Mouse (Mus musculus): ENCODE data around the gene Slc39a11. TPM values are rescaled to one million over a fixed set of nuclear protein-coding genes. Genes with fewer than 3 reads are reported as not detected.

Slc39a11 gene
- polyA plus RNA-seq, 1 experiment from 2014 or later, result 25.3 TPM

DNA sequence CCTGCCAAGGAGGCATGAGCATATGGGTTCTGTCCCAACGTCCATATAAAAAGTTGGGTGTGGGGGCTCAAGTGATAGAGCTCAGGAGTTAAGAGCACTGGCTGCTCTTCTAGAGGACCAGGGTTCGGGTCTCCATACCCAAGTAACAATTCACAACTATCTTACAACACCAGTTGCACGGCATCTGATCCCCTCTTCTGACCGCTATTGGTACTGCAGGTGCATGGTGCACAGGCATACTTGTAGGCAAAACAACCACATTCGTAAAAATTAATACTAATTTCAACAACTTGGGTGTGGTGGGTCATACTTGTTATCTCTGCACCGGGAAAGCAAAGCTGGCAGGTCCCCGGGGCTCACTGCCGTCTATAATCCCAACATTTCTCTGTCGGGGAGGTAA, 240.8 kb downstream of the Slc39a11 start:
- H3K27ac ChIP-seq, result no peak overlapping the region
- 91% methylated on average over 9 of the region's 9 CpGs for WGBS

DNA sequence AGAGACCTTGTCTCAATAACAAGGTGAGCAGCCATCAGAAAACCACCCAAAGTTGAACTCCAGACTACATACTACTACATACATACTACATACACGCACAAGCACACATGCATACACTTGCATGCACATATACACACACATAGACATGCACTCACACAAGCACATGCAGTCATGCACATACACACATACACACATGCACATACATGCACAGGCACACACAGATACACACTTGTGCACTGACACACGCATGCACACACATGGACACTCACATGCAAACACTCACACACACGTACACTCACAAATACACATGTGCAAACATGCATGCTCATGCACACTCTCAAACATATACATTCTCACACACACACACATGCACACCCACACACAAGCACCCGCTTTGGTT, 242.4 kb downstream of the Slc39a11 start:
- Histone ChIP-seq H3K27ac (no peak overlapping the region), H3K36me3 (no peaks in the 10 kb centered on the region), H3K4me1 (replicated peaks) (peaks cover 11% of the 10 kb centered on the region; the same call in 1 of the 2 replicates), H3K27me3 (ENCODE audit: insufficient read depth, poor library complexity, severe bottlenecking) (no peaks in the 10 kb centered on the region), H3K9me3 (no peaks in the 10 kb centered on the region), H3K4me3 (no peak overlapping the region)
- 95% methylated on average over 4 of the region's 4 CpGs for WGBS
- no peak for DNase-seq (ENCODE audit: low spot score)

More for the DNA sequence above, 240.8 kb downstream of the Slc39a11 start:
- Histone ChIP-seq H3K36me3 (no peaks in the 10 kb centered on the region), H3K27me3 (ENCODE audit: insufficient read depth, poor library complexity, severe bottlenecking) (no peaks in the 10 kb centered on the region), H3K4me1 (replicated peaks) (peaks cover 6% of the 10 kb centered on the region; the same call in 1 of the 2 replicates), H3K4me3 (no peak overlapping the region), H3K9me3 (no peaks in the 10 kb centered on the region)
- no peak for DNase-seq (ENCODE audit: low spot score)

DNA sequence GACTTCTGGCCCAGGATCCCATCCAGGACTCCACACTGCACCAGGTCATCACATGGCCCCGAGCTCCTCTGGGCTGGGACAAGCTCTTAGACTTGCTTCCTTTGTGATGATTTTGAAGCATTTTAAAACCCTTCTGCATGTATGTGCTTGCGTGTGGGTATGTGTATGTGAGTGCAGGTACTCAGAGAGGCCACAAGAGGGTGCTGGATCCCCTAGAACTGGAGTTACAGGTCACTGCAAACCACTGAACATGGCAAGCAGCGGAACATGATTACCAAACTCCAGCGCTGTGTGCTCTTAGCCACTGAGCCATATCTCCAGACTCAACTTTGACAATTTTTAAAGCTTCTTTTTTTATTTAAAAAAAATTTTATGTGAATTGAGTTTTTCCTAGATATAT, 249.0 kb downstream of the Slc39a11 start:
- Histone ChIP-seq H3K27me3 (ENCODE audit: insufficient read depth, poor library complexity, severe bottlenecking) (no peaks in the 10 kb centered on the region), H3K4me3 (no peak overlapping the region), H3K27ac (no peak overlapping the region), H3K9me3 (peaks cover 15% of the 10 kb centered on the region), H3K4me1 (replicated peaks) (peaks cover 21% of the 10 kb centered on the region), H3K36me3 (0 out of 2 replicates have a peak, but pooled peaks cover 4% of the 10 kb centered on the region)
- no peak for DNase-seq (ENCODE audit: low spot score)
- 95% methylated on average over 4 of the region's 4 CpGs for WGBS

DNA sequence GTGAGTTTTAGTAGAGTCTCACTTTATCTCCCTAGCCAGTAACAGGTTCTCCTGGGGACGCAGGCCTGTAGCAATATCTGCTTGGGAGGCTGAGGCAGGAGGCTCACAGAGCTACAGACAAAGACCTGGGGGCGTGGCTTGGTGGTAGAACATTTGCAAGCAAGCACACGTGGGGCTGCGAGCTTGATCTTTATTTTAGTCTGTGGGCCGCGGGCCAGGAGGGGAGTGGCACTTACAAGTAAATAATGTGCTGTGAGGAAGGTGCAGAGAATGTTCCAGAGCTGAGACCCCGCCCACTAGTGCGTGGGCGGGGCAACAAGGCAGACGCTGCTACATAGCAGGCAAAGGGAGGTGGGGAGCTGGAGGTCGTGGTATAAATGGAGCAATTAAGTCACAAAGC, 250.3 kb downstream of the Slc39a11 start:
- H3K36me3 ChIP-seq, result 0 out of 2 replicates have a peak, but pooled peaks cover 4% of the 10 kb centered on the region
- peaks cover 27% of the 10 kb centered on the region for H3K4me1 ChIP-seq (replicated peaks)
- DNase-seq (ENCODE audit: low spot score), result no peak
- no peak overlapping the region for H3K4me3 ChIP-seq
- H3K27me3 ChIP-seq (ENCODE audit: insufficient read depth, poor library complexity, severe bottlenecking), result no peaks in the 10 kb centered on the region
- H3K9me3 ChIP-seq, result peaks cover 15% of the 10 kb centered on the region
- H3K27ac ChIP-seq, result no peak overlapping the region
- WGBS, result 90% methylated on average over 11 of the region's 11 CpGs

DNA sequence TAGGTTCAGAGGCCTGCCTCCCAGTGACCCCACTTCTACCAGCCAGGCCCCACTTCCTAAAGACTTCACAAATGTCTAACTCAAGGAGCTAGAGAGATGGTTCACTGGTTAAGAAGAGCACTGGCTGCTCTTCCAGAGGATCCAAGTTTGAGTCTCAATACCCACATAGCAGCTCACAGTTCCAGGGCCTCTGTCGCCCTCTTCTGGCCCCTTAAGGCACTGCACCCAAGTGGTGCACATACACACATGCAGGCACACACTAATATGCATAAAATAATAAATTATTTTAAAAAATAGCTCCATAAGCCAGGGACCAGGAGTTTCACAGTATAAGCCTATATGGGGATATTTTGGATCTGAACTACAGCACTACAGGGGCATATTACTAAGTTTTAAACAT, 252.5 kb downstream of the Slc39a11 start:
- 77% methylated on average over 1 of the region's 1 CpGs for WGBS

DNA sequence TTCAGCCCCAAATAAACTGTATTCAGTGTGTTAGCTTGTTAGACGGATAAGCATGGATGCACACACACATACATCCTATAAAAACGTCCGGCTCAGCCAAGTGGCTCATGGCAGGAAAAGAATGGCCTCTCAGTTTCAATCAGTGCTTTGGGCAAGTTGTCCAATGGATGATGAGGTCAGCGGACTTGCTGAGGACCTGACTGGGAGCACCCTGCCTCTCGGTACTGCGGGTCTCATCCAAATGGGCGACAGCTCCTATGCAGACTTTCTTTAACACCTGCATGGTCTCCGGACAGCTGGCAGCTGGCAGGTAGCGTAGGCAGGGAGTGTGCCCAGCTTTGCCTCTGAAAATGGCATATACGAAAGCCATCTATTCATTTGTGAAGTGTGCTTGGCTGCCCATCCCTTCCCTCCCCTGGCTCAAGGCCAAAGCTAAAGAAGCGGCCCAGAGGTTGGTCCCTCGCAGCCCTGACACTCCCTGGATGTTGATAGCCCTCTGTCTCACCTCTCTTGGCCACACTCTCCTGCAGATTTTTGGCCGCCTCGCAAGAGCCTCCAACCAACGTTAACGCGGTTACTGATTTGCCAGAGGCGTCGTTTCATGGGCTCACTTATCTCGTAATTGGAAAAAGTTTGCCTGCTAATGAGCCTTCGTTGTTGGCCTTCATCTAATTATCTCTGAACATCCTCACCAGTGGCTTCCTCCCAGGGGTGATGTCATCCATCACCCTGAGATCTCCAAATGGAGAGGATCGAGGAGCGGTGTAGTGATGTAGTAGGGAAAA, 256.3 kb downstream of the Slc39a11 start:
- H3K27me3 ChIP-seq (ENCODE audit: insufficient read depth, poor library complexity, severe bottlenecking), result no peaks in the 10 kb centered on the region
- 88% methylated on average over 23 of the region's 23 CpGs for WGBS
- H3K27ac ChIP-seq, result peak overlapping the region; percentile 23; the same call in 1 of the 2 replicates
- 0 out of 2 replicates have a peak, but pooled peaks cover 4% of the 10 kb centered on the region for H3K36me3 ChIP-seq
- DNase-seq (ENCODE audit: low spot score), result no peak
- peaks cover 10% of the 10 kb centered on the region for H3K9me3 ChIP-seq
- H3K4me1 ChIP-seq (replicated peaks), result peaks cover 51% of the 10 kb centered on the region
- H3K4me3 ChIP-seq, result no peak overlapping the region

More for the DNA sequence above, 252.5 kb downstream of the Slc39a11 start:
- DNase-seq (ENCODE audit: low spot score), result no peak
- no peaks in the 10 kb centered on the region for H3K27me3 ChIP-seq (ENCODE audit: insufficient read depth, poor library complexity, severe bottlenecking)
- peaks cover 15% of the 10 kb centered on the region for H3K9me3 ChIP-seq
- H3K36me3 ChIP-seq, result 0 out of 2 replicates have a peak, but pooled peaks cover 4% of the 10 kb centered on the region
- no peak overlapping the region for H3K4me3 ChIP-seq
- no peak overlapping the region for H3K27ac ChIP-seq
- H3K4me1 ChIP-seq (replicated peaks), result peaks cover 18% of the 10 kb centered on the region

DNA sequence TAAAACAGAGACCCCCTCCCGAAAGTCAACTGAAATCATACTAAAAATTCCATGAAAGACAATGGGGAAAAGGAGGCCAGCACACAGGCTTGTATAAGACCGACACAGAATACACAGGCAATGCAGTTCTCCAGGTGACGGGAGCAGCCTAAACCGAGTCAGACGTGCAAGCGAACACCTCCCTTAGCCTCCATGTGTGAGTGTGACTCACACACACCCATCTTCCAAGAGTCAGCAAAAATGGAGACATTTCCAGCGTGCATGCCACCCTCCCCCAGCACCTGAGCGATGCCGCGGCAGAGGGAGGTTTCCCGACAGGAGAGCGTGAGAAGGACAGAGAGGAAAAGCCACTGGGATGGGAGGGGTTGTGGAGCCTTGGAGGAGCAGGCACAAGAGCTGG, 258.2 kb downstream of the Slc39a11 start:
- Histone ChIP-seq H3K27ac (0 out of 2 replicates have a peak overlapping the region, but pooled peaks have one; percentile 50), H3K4me1 (replicated peaks) (peaks cover 50% of the 10 kb centered on the region), H3K4me3 (no peak overlapping the region), H3K9me3 (no peaks in the 10 kb centered on the region), H3K36me3 (no peaks in the 10 kb centered on the region), H3K27me3 (ENCODE audit: insufficient read depth, poor library complexity, severe bottlenecking) (no peaks in the 10 kb centered on the region)
- no peak for DNase-seq (ENCODE audit: low spot score)
- WGBS, result 93% methylated on average over 12 of the region's 12 CpGs

DNA sequence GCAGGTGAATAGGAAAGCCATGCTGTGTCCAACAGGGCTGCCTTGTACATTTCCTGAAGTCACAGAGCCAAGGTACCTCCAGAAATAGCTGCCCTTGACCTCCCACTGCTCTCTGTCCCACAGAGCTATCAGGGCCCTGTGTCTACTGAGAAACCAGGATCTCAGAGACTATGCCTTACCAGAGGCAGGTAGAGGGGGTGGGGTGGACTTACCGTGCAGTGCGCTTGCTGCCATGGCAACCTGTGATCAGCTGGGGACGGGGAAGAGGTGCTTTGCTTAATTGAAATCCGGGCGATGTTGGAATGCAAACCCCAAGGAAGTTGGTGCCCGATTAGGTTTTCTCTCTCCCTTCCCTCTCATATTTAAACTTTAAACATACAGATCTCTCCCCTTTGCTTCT, 260.2 kb downstream of the Slc39a11 start:
- H3K27ac ChIP-seq, result 0 out of 2 replicates have a peak overlapping the region, but pooled peaks have one; percentile 72
- H3K4me1 ChIP-seq (replicated peaks), result peaks cover 33% of the 10 kb centered on the region
- DNase-seq (ENCODE audit: low spot score), result no peak
- 34% methylated on average over 6 of the region's 6 CpGs for WGBS
- H3K4me3 ChIP-seq, result no peak overlapping the region
- H3K27me3 ChIP-seq (ENCODE audit: insufficient read depth, poor library complexity, severe bottlenecking), result no peaks in the 10 kb centered on the region
- no peaks in the 10 kb centered on the region for H3K9me3 ChIP-seq
- H3K36me3 ChIP-seq, result no peaks in the 10 kb centered on the region

DNA sequence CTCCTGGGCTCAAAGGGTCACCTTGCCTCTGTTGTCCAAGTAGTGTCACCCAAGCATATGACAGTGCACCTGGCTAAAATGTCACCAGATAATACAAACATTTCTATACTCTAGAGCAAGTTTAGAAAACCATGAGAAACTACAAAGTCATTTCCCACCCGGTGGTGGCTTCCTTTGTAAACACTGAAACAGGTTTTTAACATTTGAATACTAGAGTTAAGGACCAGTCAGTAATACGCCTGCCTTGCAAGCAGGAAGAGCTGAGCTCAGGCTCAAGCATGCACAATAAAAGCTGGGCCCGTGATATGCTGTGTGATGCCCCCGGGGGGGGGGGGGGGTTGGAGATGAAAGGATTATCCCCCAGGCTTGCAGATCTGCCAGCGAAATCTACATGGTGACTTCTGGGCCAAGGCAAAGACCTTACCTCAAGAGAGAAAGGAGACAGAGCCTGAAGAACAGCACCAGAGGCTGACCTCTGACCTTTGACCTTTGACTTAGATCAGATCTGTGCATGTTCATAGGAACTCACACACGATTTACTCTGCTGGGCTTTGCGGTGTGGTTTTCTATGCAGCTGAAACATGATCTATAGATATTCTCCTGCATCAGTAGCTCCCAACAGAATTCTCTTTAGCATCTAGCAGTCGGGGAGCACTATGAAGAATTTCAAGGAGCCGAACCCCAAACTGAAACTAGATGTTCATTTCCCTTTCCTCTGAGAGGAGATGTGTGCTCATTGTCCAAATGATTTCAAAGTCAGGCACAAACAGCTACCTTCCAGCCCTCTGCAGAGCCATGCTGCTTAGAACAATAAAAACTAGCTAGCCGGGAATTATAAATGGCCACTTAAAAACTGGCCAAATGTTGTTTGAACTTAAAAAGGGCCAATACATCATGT, 267.0 kb downstream of the Slc39a11 start:
- H3K27ac ChIP-seq, result peak overlapping the region; percentile 35
- 27% methylated on average over 10 of the region's 10 CpGs for WGBS

DNA sequence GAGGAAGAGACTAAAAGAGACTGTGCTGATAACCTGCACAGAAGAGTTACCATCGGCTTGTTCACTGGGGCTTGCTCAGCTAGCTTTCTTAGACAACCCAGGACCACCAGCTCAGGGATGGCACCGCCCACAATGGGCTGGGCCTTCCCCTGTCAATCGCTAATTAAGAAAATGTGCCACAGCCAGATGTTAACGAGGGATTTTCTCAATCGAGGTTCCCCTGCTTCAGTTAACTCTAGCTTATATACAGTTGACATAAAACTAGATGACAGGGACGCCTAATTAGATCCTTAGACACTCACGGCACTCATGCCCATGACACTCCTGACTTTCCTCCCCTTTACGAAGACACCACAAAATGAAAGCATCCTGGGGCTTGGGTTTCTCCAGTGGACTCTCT, 268.3 kb downstream of the Slc39a11 start:
- Histone ChIP-seq H3K36me3 (no peaks in the 10 kb centered on the region), H3K27ac (peak overlapping the region; percentile 54; the same call in 1 of the 2 replicates), H3K27me3 (ENCODE audit: insufficient read depth, poor library complexity, severe bottlenecking) (no peaks in the 10 kb centered on the region), H3K4me3 (no peak overlapping the region), H3K4me1 (replicated peaks) (peaks cover 46% of the 10 kb centered on the region), H3K9me3 (no peaks in the 10 kb centered on the region)
- 80% methylated on average over 8 of the region's 8 CpGs for WGBS
- no peak for DNase-seq (ENCODE audit: low spot score)

More for the DNA sequence above, 267.0 kb downstream of the Slc39a11 start:
- H3K27me3 ChIP-seq (ENCODE audit: insufficient read depth, poor library complexity, severe bottlenecking), result no peaks in the 10 kb centered on the region
- peak; percentile 45 for DNase-seq (ENCODE audit: low spot score)
- no peaks in the 10 kb centered on the region for H3K9me3 ChIP-seq
- H3K4me3 ChIP-seq, result no peak overlapping the region
- H3K36me3 ChIP-seq, result no peaks in the 10 kb centered on the region
- peaks cover 38% of the 10 kb centered on the region for H3K4me1 ChIP-seq (replicated peaks)

DNA sequence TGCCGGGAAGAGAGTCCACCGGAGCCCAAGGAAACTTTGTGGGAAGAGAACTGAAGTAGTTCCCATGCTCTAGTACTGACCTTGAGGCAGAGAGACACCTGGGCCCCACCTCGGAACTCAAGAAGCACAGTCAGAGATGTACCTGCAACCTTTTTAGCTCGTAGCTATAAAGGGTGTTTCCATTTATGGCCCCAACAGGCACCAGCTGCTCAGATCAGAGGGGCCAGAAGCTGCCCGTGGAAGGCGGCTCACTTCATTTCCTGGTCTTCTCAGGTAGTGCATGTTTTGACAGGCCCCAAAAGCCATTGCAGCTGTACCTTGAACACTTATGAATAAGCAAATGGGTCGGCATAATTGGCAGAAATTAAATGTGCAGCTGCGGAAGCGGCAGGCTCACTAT, 271.0 kb downstream of the Slc39a11 start:
- no peak for DNase-seq (ENCODE audit: low spot score)
- Histone ChIP-seq H3K27me3 (ENCODE audit: insufficient read depth, poor library complexity, severe bottlenecking) (no peaks in the 10 kb centered on the region), H3K27ac (peak overlapping the region; percentile 67), H3K9me3 (0 out of 2 replicates have a peak, but pooled peaks cover 4% of the 10 kb centered on the region), H3K4me1 (replicated peaks) (peaks cover 46% of the 10 kb centered on the region), H3K36me3 (no peaks in the 10 kb centered on the region), H3K4me3 (no peak overlapping the region)
- WGBS, result 92% methylated on average over 9 of the region's 9 CpGs

DNA sequence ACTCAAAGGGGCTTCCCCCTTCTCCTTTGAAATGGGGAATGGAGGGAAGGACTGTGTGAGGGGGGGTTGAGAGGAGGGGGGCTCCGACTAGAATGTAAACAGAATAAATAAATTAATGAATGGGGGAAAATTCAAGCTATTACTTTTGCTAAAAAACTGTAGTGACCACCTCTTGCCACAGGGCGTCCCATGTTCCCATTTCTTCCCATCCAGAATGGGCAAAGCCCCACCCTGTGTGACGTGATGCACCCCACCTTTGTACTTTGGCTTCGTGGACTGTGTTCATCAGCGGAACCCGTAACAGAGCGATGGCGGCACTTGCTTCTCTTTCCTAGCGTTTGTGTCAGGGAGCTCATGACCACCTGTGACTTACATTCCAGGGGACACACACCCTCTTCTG, 273.8 kb downstream of the Slc39a11 start:
- Histone ChIP-seq H3K4me3 (no peak overlapping the region), H3K36me3 (no peaks in the 10 kb centered on the region), H3K4me1 (replicated peaks) (peaks cover 25% of the 10 kb centered on the region), H3K27ac (no peak overlapping the region), H3K27me3 (ENCODE audit: insufficient read depth, poor library complexity, severe bottlenecking) (no peaks in the 10 kb centered on the region), H3K9me3 (peaks cover 16% of the 10 kb centered on the region)
- 84% methylated on average over 9 of the region's 9 CpGs for WGBS
- DNase-seq (ENCODE audit: low spot score), result no peak

All from hindbrain, embryonic 10.5 days (tissue).